8 mouse cellular contexts compared by ENCODE assay signal in genomic region chr12:65172021-65172951, GRCm38 (mm10). TPM values are rescaled to one million over a fixed set of nuclear protein-coding genes. Genes with fewer than 3 reads are reported as not detected.
DNase-seq lines count a peak whose midpoint lies in the region; ATAC-seq and TF ChIP-seq lines count a peak whose summit lies in the region.

Gene Mis18bp1, minus strand, starts transcription at chr12:65172604.

- H3K4me3 ChIP-seq in bone marrow, adult 2 months (replicated peaks; ENCODE audit: control insufficient read depth, low read depth, low read length), result peak within 1 kb of the TSS; percentile 97
- peak within 1 kb of the TSS; percentile 91 for H3K4me3 ChIP-seq in embryonic facial prominence, embryonic 15.5 days (replicated peaks)
- H3K4me3 ChIP-seq in limb, embryonic 14.5 days (replicated peaks; ENCODE audit: low read length), result peak within 1 kb of the TSS; percentile 82
- peak within 1 kb of the TSS; percentile 67 for H3K4me3 ChIP-seq in midbrain, postnatal 0 days (ENCODE audit: low read depth, low read length)

- peak; percentile 75; the same call in 1 of the 2 replicates for TF ChIP-seq POLR2A in bone marrow, adult 2 months (IDR thresholded peaks at IDR 0.05; ENCODE audit: borderline replicate concordance, control insufficient read depth, low read depth, low read length)
- TF ChIP-seq POLR2A in limb, embryonic 14.5 days (IDR thresholded peaks at IDR 0.05; ENCODE audit: borderline replicate concordance, extremely low read depth, insufficient read depth, insufficient read length), result 0 out of 2 replicates have a peak, but pooled peaks have one; percentile 26

- TF ChIP-seq CTCF in bone marrow, adult 2 months (IDR thresholded peaks at IDR 0.05; ENCODE audit: control insufficient read depth, insufficient read depth, low read length), result no peak
- no peak for TF ChIP-seq CTCF in midbrain, postnatal 0 days (IDR thresholded peaks at IDR 0.05)

- under 1% methylated on average over 70 of the region's 70 CpGs for WGBS in bone marrow, adult 2 months
- WGBS in embryonic facial prominence, embryonic 15.5 days, result under 1% methylated on average over 70 of the region's 70 CpGs
- WGBS in limb, embryonic 14.5 days, result under 1% methylated on average over 67 of the region's 70 CpGs
- WGBS in midbrain, postnatal 0 days, result under 1% methylated on average over 69 of the region's 70 CpGs

- peak; percentile 97 for DNase-seq in 416B (ENCODE audit: low read depth)
- peak; percentile 94 for DNase-seq in heart, adult 8-10 months (ENCODE audit: low spot score)
- DNase-seq in kidney, adult 9 months, result peak; percentile 96
- peak; percentile 96 for DNase-seq in limb, embryonic 14.5 days (ENCODE audit: low spot score)
- peak; percentile 97 for DNase-seq in midbrain, postnatal 0 days (ENCODE audit: low spot score)
- DNase-seq in spleen, postnatal 14 days (ENCODE audit: low spot score in 2 of 2), result peak; percentile 86 to 92

- H3K27ac ChIP-seq in bone marrow, adult 2 months (ENCODE audit: control insufficient read depth, insufficient read depth, low read depth, low read length, poor library complexity), result peak within 1 kb of the TSS; percentile 95
- peak within 1 kb of the TSS; percentile 98 for H3K27ac ChIP-seq in embryonic facial prominence, embryonic 15.5 days (replicated peaks)
- peak within 1 kb of the TSS; percentile 93 for H3K27ac ChIP-seq in limb, embryonic 14.5 days (replicated peaks; ENCODE audit: low read depth, low read length)
- H3K27ac ChIP-seq in midbrain, postnatal 0 days (ENCODE audit: low read depth, low read length), result peak within 1 kb of the TSS; percentile 80

- H3K9ac ChIP-seq in embryonic facial prominence, embryonic 15.5 days, result peak within 1 kb of the TSS; percentile 68
- peak within 1 kb of the TSS; percentile 78 for H3K9ac ChIP-seq in limb, embryonic 14.5 days (ENCODE audit: low read depth, low read length, severe bottlenecking)
- peak within 1 kb of the TSS; percentile 57 for H3K9ac ChIP-seq in midbrain, postnatal 0 days (replicated peaks; ENCODE audit: low read length, poor library complexity, severe bottlenecking)

- H3K9me3 ChIP-seq in embryonic facial prominence, embryonic 15.5 days (replicated peaks), result no peaks in the 10 kb centered on the region
- no peaks in the 10 kb centered on the region for H3K9me3 ChIP-seq in limb, embryonic 14.5 days (ENCODE audit: control insufficient read depth, low read length)
- H3K9me3 ChIP-seq in midbrain, postnatal 0 days (ENCODE audit: low read length), result no peaks in the 10 kb centered on the region

- ATAC-seq in embryonic facial prominence, embryonic 15.5 days (ENCODE audit: insufficient number of reproducible peaks, low FRiP score, low TSS enrichment, low read depth), result peak; percentile 99
- ATAC-seq in limb, embryonic 14.5 days (ENCODE audit: low FRiP score, low read depth), result peak; percentile 98
- ATAC-seq in midbrain, postnatal 0 days (ENCODE audit: low FRiP score), result peak; percentile 99

- H3K27me3 ChIP-seq in embryonic facial prominence, embryonic 15.5 days, result no peaks in the 10 kb centered on the region
- H3K27me3 ChIP-seq in limb, embryonic 14.5 days (ENCODE audit: control insufficient read depth, insufficient read depth, low read length), result no peaks in the 10 kb centered on the region
- no peaks in the 10 kb centered on the region for H3K27me3 ChIP-seq in midbrain, postnatal 0 days (ENCODE audit: insufficient read depth, low read length)

- H3K4me2 ChIP-seq in embryonic facial prominence, embryonic 15.5 days (replicated peaks), result peak within 1 kb of the TSS; percentile 51
- peak within 1 kb of the TSS; percentile 64 for H3K4me2 ChIP-seq in limb, embryonic 14.5 days (replicated peaks; ENCODE audit: low read depth, low read length, severe bottlenecking)
- peak within 1 kb of the TSS; percentile 78 for H3K4me2 ChIP-seq in midbrain, postnatal 0 days (ENCODE audit: low read depth, low read length, poor library complexity, severe bottlenecking)

- peaks cover 2% of the 10 kb centered on the region for H3K4me1 ChIP-seq in bone marrow, adult 2 months (ENCODE audit: control insufficient read depth, insufficient read depth, low read length)
- H3K4me1 ChIP-seq in embryonic facial prominence, embryonic 15.5 days, result peaks cover 4% of the 10 kb centered on the region
- peaks cover 4% of the 10 kb centered on the region for H3K4me1 ChIP-seq in limb, embryonic 14.5 days (ENCODE audit: control insufficient read depth, insufficient read depth, low read length)
- no peaks in the 10 kb centered on the region for H3K4me1 ChIP-seq in midbrain, postnatal 0 days (ENCODE audit: insufficient read depth, low read length)

- no peaks in the 10 kb centered on the region for H3K36me3 ChIP-seq in embryonic facial prominence, embryonic 15.5 days
- H3K36me3 ChIP-seq in limb, embryonic 14.5 days (ENCODE audit: control insufficient read depth, insufficient read depth, low read length), result no peaks in the 10 kb centered on the region
- H3K36me3 ChIP-seq in midbrain, postnatal 0 days (ENCODE audit: insufficient read depth, low read length), result no peaks in the 10 kb centered on the region

RNA-seq across cellular contexts. Expression of gene Mis18bp1, which starts in this region (rescaled TPM):
- 18.3 and 28.5 TPM in 2 replicates for polyA plus RNA-seq in bone marrow, adult 2 months (2011; ENCODE audit: insufficient read depth, insufficient read length, low replicate concordance, missing spikeins)
- 43.0 and 43.3 TPM in 2 replicates for polyA plus RNA-seq in embryonic facial prominence, embryonic 15.5 days (2015; fragmentation: Nextera tagmentation; extraction: Ambion mirVana)
- total RNA-seq in heart, adult 8-10 months (2022), result under 1 TPM; 0.06 to 0.60 (median 0.21) TPM
- 18.1 and 25.1 TPM in 2 replicates for polyA plus RNA-seq in limb, embryonic 14.5 days (2012; rRNA removed)
- 45.1 and 45.9 TPM in 2 replicates for polyA plus RNA-seq in limb, embryonic 14.5 days (2014; fragmentation: Nextera tagmentation; extraction: Ambion mirVana)
- total RNA-seq in midbrain, postnatal 0 days (2014; rRNA removed), result 2.6 and 4.3 TPM in 2 replicates
- polyA plus RNA-seq in midbrain, postnatal 0 days (2015; fragmentation: Nextera tagmentation; extraction: Ambion mirVana), result 4.5 and 4.7 TPM in 2 replicates

Comparison
In these comparisons a context has a peak if more than half of its experiments do, and no peak if none do; other contexts are left out.
1. Peak in every context shown above with its lines: DNase-seq, ATAC-seq, H3K4me3 ChIP-seq and H3K27ac ChIP-seq.
2. Peak in DNase-seq in heart, adult 8-10 months; RNA of the gene not detected or under 1 TPM.